In genomic region chr13:117127116-117127728, GRCm38 (mm10) we compare ENCODE assay signal across 20 mouse cellular contexts.
A peak's percentile ranks its signal among the peaks of the same experiment; 100 is the strongest.
DNase-seq lines count a peak whose midpoint lies in the region; ATAC-seq and TF ChIP-seq lines count a peak whose summit lies in the region.
"Had no signal": no experiment of that assay in that cellular context is flagged by ENCODE, and none has a peak within 500 bp of the region (broad histone marks: within the 10 kb centered on the region; RNA-seq: fewer than 3 reads in every experiment).

No protein-coding gene starts in this region.

- no peak overlapping the region for H3K9ac ChIP-seq in lung, embryonic 16.5 days (ENCODE audit: low read length)
- H3K9ac ChIP-seq: hindbrain, embryonic 13.5 days; limb, embryonic 13.5 days; liver, embryonic 14.5 days had no signal

- H3K27ac ChIP-seq in gastrocnemius, adult 2 months, result peak overlapping the region; percentile 73
- no peak overlapping the region for H3K27ac ChIP-seq in lung, embryonic 16.5 days (ENCODE audit: low read length)
- no peak overlapping the region for H3K27ac ChIP-seq in thymus, adult 2 months (ENCODE audit: control insufficient read depth, insufficient read depth, low read length)
- H3K27ac ChIP-seq: hindbrain, embryonic 13.5 days; limb, embryonic 13.5 days; liver, embryonic 14.5 days; midbrain, embryonic 10.5 days; stomach, postnatal 0 days had no signal

- no peaks in the 10 kb centered on the region for H3K36me3 ChIP-seq in lung, embryonic 16.5 days (ENCODE audit: control insufficient read depth, insufficient read depth, low read length)
- no peaks in the 10 kb centered on the region for H3K36me3 ChIP-seq in thymus, adult 2 months (ENCODE audit: control insufficient read depth, insufficient read depth, low read length)
- H3K36me3 ChIP-seq: hindbrain, embryonic 13.5 days; limb, embryonic 13.5 days; midbrain, embryonic 10.5 days had no signal

- TF ChIP-seq POLR2A in thymus, adult 2 months (IDR thresholded peaks at IDR 0.05; ENCODE audit: control insufficient read depth, extremely low read depth, insufficient read depth, low read length, poor library complexity), result no peak

- no peak for DNase-seq in gastrocnemius, adult 2 months
- no peak for DNase-seq in gastrocnemius, adult 8-10 months (ENCODE audit: low spot score in 2 of 2)
- DNase-seq in lung, adult 18-20 months, result no peak
- DNase-seq in thymus, adult 2 months, result no peak
- no peak for DNase-seq in left cerebral cortex, postnatal 14 days (ENCODE audit: low spot score in 2 of 2)
- DNase-seq: adrenal gland, postnatal 14 days; cerebellum, postnatal 14 days; embryo, embryonic 11 days; lung, postnatal 36 days; right cerebral cortex, postnatal 4 days had no signal

- 0 out of 2 replicates have a peak, but pooled peaks have one; percentile 31 for ATAC-seq in lung, embryonic 16.5 days (ENCODE audit: low read depth)
- peak; percentile 59 for ATAC-seq in granulocyte monocyte progenitor cell, adult 5-6 weeks (replicated peaks; ENCODE audit: poor library complexity, severe bottlenecking)
- ATAC-seq in megakaryocyte progenitor cell, adult 5-6 weeks (replicated peaks; ENCODE audit: poor library complexity), result peak; percentile 38
- ATAC-seq: activated CD4-positive, CD25-positive, alpha-beta regulatory T cell, adult 4 months; forebrain, embryonic 16.5 days had no signal

- H3K4me1 ChIP-seq in lung, embryonic 16.5 days (replicated peaks; ENCODE audit: control insufficient read depth, insufficient read depth, low read length), result no peaks in the 10 kb centered on the region
- H3K4me1 ChIP-seq in thymus, adult 2 months (replicated peaks; ENCODE audit: control insufficient read depth, insufficient read depth, low read length), result no peaks in the 10 kb centered on the region
- H3K4me1 ChIP-seq: hindbrain, embryonic 13.5 days; limb, embryonic 13.5 days; midbrain, embryonic 10.5 days had no signal

- peak overlapping the region; percentile 59 for H3K4me3 ChIP-seq in gastrocnemius, adult 2 months
- no peak overlapping the region for H3K4me3 ChIP-seq in lung, embryonic 16.5 days (ENCODE audit: low read length)
- H3K4me3 ChIP-seq in thymus, adult 2 months (ENCODE audit: control insufficient read depth, insufficient read depth, low read length), result no peak overlapping the region
- H3K4me3 ChIP-seq: hindbrain, embryonic 13.5 days; limb, embryonic 13.5 days; midbrain, embryonic 10.5 days had no signal

- no peak for TF ChIP-seq CTCF in gastrocnemius, adult 2 months (IDR thresholded peaks at IDR 0.05)
- TF ChIP-seq CTCF in thymus, adult 2 months (IDR thresholded peaks at IDR 0.05; ENCODE audit: borderline replicate concordance, control insufficient read depth, extremely low read depth, insufficient read depth, low read length, poor library complexity), result no peak

- no peaks in the 10 kb centered on the region for H3K9me3 ChIP-seq in lung, embryonic 16.5 days (ENCODE audit: control insufficient read depth, low read length)
- H3K9me3 ChIP-seq: hindbrain, embryonic 13.5 days; limb, embryonic 13.5 days; midbrain, embryonic 10.5 days had no signal

- H3K4me2 ChIP-seq in lung, embryonic 16.5 days (ENCODE audit: low read depth, low read length), result no peak overlapping the region
- H3K4me2 ChIP-seq: hindbrain, embryonic 13.5 days; limb, embryonic 13.5 days had no signal

- H3K27me3 ChIP-seq in lung, embryonic 16.5 days (ENCODE audit: control insufficient read depth, insufficient read depth, low read depth, low read length), result no peaks in the 10 kb centered on the region
- no peaks in the 10 kb centered on the region for H3K27me3 ChIP-seq in thymus, adult 2 months (ENCODE audit: control insufficient read depth, insufficient read depth, low read length)
- H3K27me3 ChIP-seq: hindbrain, embryonic 13.5 days; limb, embryonic 13.5 days had no signal

- 55% methylated on average over 10 of the region's 10 CpGs for WGBS in lung, embryonic 16.5 days
- WGBS in thymus, adult 2 months, result 89% methylated on average over 10 of the region's 10 CpGs

- intact Hi-C loops in gastrocnemius, adult 2 months (cut with DNase I), result loop anchor here (5.0 kb wide), 1 partner anchor 100 kb away; the partner anchor contains the start of gene Parp8
- intact Hi-C loops in left cerebral cortex, postnatal 14 days (cut with DNase I), result no loop called here
